Mouse (Mus musculus) forebrain, embryonic 14.5 days (tissue): Measurements from ENCODE around the gene Trpm8. TPM values are rescaled to one million over a fixed set of nuclear protein-coding genes. Genes with fewer than 3 reads are reported as not detected.
A peak's percentile ranks its signal among the peaks of the same experiment; 100 is the strongest.

Source experiments
- ATAC-seq: fragments of 200-750 bp; cut with Nextera tagmentation; 2 replicates; pipeline ENCODE4 v1.8.0; 2017; ENCODE audit warnings: mild to moderate bottlenecking, moderate library complexity
- DNase-seq: peaks from one replicate; pipeline ENCODE4 v3.0.0-alpha.2; 2015; ENCODE audit warnings: low spot score
- H3K27ac ChIP-seq: fragments of 300-500 bp; sonication (generic); 2 replicates; pipeline ENCODE4 v1.5.1; 2014; ENCODE audit warnings: low read depth, mild to moderate bottlenecking, control low read depth, low read length, moderate library complexity
- H3K27me3 ChIP-seq: fragments of 300-500 bp; sonication (generic); replicated peaks from 2 replicates; pipeline ENCODE4 v1.6.1; 2014; ENCODE audit warnings: low read length, control low read depth, mixed read lengths; ENCODE audit not compliant: control insufficient read depth, insufficient read depth
- H3K36me3 ChIP-seq: fragments of 300-500 bp; sonication (generic); 2 replicates; pipeline ENCODE4 v1.6.1; 2014; ENCODE audit warnings: low read length, control low read depth; ENCODE audit not compliant: control insufficient read depth, insufficient read depth
- H3K4me1 ChIP-seq: fragments of 300-500 bp; sonication (generic); 2 replicates; pipeline ENCODE4 v1.6.1; 2014; ENCODE audit warnings: antibody characterized with exemption, low read length, control low read depth; ENCODE audit not compliant: control insufficient read depth, insufficient read depth
- H3K4me2 ChIP-seq: fragments of 300-500 bp; sonication (generic); 2 replicates; pipeline ENCODE4 v1.6.1; 2014; ENCODE audit warnings: mild to moderate bottlenecking, control low read depth, low read length
- H3K4me3 ChIP-seq: fragments of 300-500 bp; sonication (generic); 2 replicates; pipeline ENCODE4 v1.5.1; 2014; ENCODE audit warnings: low read depth, low read length, control low read depth
- H3K9ac ChIP-seq: fragments of 300-500 bp; sonication (generic); 2 replicates; pipeline ENCODE4 v1.6.1; 2014; ENCODE audit warnings: mild to moderate bottlenecking, low read length, control low read depth, moderate library complexity
- H3K9me3 ChIP-seq: fragments of 300-500 bp; sonication (generic); replicated peaks from 2 replicates; pipeline ENCODE4 v1.6.1; 2016; ENCODE audit warnings: low read length, control low read depth, mixed read lengths; ENCODE audit not compliant: control insufficient read depth
- WGBS: fragments of 180-500 bp; shearing (Covaris S2); extraction: QIAGEN DNeasy Blood & Tissue Kit; methylation state at CpG from one replicate; pipeline ENCODE4 v1.1.7; 2014; 5-methylcytosine and 5-hydroxymethylcytosine counted together
- polyA plus RNA-seq: library from polyadenylated mRNA; unstranded; fragments of >200 nt; fragmentation: Nextera tagmentation; extraction: Ambion mirVana; gene quantifications from 2 replicates; pipeline ENCODE4 v1.2.1, GENCODE M21; 2014

The Trpm8 gene
- polyA plus RNA-seq: not detected in 2 replicates

DNA sequence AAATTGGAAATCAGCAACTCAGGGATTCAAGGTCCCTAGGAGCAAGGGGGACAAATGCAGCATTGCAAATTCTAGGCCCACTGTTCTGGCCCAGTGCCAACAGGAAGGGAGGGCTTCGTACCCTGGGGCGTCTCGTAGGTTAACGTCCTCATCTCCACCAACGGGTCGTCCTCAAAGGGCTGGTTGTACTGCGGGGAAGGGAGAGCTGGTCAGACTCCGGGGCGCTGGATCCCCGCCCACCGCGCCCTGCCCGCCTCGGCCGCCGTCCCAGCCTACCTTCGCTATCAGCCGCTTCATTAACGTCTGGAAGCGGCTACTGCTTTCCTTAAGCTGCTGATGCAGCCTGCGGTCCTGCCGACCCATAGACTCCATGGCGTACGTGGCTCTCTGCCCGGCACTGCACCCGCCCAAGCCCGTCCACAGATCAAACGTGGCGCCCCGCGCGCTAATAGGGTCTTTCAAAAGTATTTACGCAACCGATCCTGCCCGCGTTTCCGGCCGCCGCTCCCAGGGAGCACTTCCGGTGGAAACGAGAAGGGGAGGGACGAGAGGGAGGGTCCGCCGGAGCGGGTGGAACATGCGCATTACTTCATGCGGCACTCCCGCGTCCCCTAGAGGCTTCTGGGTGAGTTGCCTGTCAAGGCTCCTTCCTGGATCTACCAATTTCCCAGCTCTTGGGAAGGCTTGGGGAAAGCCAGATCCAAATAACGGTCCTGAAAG lies at the start of gene Trpm8, which contains the start of gene Hjurp:
Gene Trpm8, plus strand, starts transcription at position 564 of the 720 bp plus-strand sequence.
Gene Hjurp, minus strand, starts transcription at position 536 of the 720 bp plus-strand sequence.
- WGBS: 1% methylated on average over 50 of the region's 50 CpGs
- DNase-seq (peak; percentile 100), ATAC-seq (peak; percentile 96)
- Histone ChIP-seq H3K4me2 (peak within 1 kb of the TSS; percentile 59), H3K9me3 (0 out of 2 replicates have a peak, but pooled peaks cover 2% of the 10 kb centered on the region), H3K4me3 (peak within 1 kb of the TSS; percentile 51), H3K27ac (peak within 1 kb of the TSS; percentile 80), H3K36me3 (peaks cover 35% of the 10 kb centered on the region), H3K9ac (peak within 1 kb of the TSS; percentile 73), H3K27me3 (no peaks in the 10 kb centered on the region), H3K4me1 (peaks cover 14% of the 10 kb centered on the region)

- Histone ChIP-seq H3K9ac (no peak overlapping the region), H3K36me3 (no peaks in the 10 kb centered on the region), H3K27me3 (no peaks in the 10 kb centered on the region), H3K4me3 (no peak overlapping the region), H3K27ac (no peak overlapping the region), H3K4me1 (no peaks in the 10 kb centered on the region), H3K9me3 (peaks cover 79% of the 10 kb centered on the region), H3K4me2 (no peak overlapping the region)
- no peak for ATAC-seq
- 69% methylated on average over 7 of the region's 7 CpGs for WGBS
- no peak for DNase-seq
Measured at GRCm38 (mm10) chr1:88228121-88228520, 49.3 kb upstream of the Trpm8 start.

DNA sequence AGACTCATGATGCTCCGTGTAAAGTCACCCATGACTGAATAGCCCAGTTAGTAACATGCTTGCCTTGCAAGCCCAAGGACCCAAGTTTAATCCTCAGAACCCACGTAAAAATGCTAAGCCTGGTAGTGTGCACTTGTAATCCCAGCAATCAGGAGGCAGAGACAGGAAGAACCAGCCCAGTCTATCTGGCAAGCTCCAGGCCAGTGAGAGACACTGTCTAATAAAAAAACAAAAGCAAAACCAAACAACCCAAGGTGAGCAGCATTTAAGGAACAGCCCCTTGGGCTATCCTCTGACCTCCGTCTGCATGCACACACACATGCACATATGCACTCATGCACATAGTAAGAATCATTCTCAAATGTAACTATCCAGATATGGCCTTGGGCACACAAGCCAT lies 47.9 kb upstream of the Trpm8 start:
- Histone ChIP-seq H3K36me3 (no peaks in the 10 kb centered on the region), H3K27ac (no peak overlapping the region), H3K4me2 (no peak overlapping the region), H3K4me3 (no peak overlapping the region), H3K9me3 (peaks cover 93% of the 10 kb centered on the region), H3K4me1 (no peaks in the 10 kb centered on the region), H3K9ac (no peak overlapping the region), H3K27me3 (no peaks in the 10 kb centered on the region)
- 82% methylated on average over 3 of the region's 3 CpGs for WGBS
- ATAC-seq: no peak
- no peak for DNase-seq

DNA sequence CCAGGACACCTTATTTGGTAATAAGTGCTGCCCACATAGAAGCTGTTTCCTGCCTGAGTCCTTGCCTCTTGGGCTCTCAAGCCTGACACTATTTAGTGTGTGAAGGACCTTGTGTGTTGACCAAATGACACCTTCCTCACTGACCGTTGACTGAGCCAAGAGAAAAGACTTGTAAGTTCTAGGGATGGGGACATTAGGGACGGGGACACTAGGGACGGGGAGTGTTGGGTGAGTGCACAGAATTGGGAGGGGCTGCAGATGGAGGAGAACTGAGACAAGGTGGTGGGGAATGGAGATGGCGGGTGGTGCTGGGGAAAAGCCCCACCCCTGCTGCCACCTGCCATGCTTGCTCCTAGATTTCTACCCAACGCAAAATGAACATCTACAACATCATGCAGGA lies 47.5 kb upstream of the Trpm8 start:
- no peak for ATAC-seq
- H3K36me3 ChIP-seq: no peaks in the 10 kb centered on the region
- no peaks in the 10 kb centered on the region for H3K4me1 ChIP-seq
- H3K27ac ChIP-seq: no peak overlapping the region
- WGBS: 86% methylated on average over 5 of the region's 5 CpGs
- DNase-seq: no peak
- peaks cover 97% of the 10 kb centered on the region for H3K9me3 ChIP-seq
- H3K9ac ChIP-seq: no peak overlapping the region
- no peak overlapping the region for H3K4me3 ChIP-seq
- no peaks in the 10 kb centered on the region for H3K27me3 ChIP-seq
- H3K4me2 ChIP-seq: no peak overlapping the region

DNA sequence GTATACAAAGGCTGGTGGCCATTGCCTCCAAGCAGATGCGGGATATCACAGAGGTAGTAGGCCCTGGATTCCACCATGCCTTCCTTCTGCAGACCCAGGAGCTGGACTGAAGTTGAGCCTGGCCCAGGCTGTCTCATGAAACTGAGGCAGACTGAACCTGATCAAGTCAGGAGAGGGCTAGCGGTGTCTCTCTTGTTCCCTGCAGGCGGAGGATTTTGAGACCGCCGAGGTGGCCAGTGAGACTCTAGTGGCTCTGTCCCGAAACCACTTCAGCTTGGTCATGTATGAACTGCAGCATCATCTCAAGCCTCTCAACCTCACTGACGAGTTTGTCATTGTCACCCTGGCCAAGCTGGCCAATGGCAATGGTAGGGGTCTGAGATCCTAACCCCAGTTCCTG lies 47.0 kb upstream of the Trpm8 start:
- no peak overlapping the region for H3K4me2 ChIP-seq
- H3K27me3 ChIP-seq: no peaks in the 10 kb centered on the region
- peaks cover 100% of the 10 kb centered on the region for H3K9me3 ChIP-seq
- no peak for DNase-seq
- no peak overlapping the region for H3K9ac ChIP-seq
- no peak for ATAC-seq
- no peak overlapping the region for H3K4me3 ChIP-seq
- H3K27ac ChIP-seq: no peak overlapping the region
- no peaks in the 10 kb centered on the region for H3K36me3 ChIP-seq
- WGBS: 73% methylated on average over 7 of the region's 7 CpGs
- H3K4me1 ChIP-seq: no peaks in the 10 kb centered on the region

GRCm38 (mm10) chr1:88230981-88231802 lies 46.3 kb upstream of the Trpm8 start:
- Histone ChIP-seq H3K36me3 (no peaks in the 10 kb centered on the region), H3K27ac (no peak overlapping the region), H3K9ac (no peak overlapping the region), H3K9me3 (peaks cover 99% of the 10 kb centered on the region), H3K4me3 (no peak overlapping the region), H3K4me1 (no peaks in the 10 kb centered on the region), H3K4me2 (no peak overlapping the region), H3K27me3 (no peaks in the 10 kb centered on the region)
- DNase-seq (no peak), ATAC-seq (no peak)
- 75% methylated on average over 6 of the region's 6 CpGs for WGBS

DNA sequence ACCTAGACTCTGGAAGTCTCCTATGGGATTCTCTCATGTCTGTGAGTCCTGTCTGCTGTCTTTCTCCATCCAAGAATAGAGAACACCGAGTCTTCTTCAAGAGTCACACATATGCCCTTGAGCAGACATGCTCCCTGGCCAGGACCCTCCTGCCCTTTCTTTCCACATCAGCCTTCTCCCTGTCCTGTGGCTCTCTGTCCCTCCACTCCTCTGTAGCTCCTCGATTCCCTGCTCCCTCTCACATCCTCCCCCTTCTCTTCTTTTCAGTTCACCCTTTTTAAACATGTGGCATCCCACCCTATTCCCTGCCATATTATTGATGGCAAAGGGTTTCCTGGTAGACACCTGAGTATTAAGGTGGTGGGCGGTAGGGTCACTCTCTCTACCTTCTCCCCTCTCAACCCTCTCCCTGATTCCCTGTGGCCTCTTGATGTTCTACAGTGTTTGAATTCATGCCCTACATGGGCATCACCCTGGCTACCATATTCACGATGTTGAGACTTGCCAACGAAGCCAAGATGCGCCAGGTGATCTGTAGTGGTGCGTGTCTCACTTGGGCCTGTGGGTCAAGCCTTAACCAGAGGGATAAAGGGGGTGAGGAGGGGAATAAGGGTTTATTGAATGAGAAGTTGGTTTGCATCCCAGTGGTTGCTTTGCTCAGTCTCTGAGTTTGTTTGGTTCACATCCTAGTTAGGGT lies 45.5 kb upstream of the Trpm8 start:
- Histone ChIP-seq H3K9me3 (peaks cover 95% of the 10 kb centered on the region), H3K36me3 (no peaks in the 10 kb centered on the region), H3K4me1 (no peaks in the 10 kb centered on the region), H3K27ac (no peak overlapping the region), H3K4me2 (no peak overlapping the region), H3K27me3 (no peaks in the 10 kb centered on the region), H3K9ac (no peak overlapping the region), H3K4me3 (no peak overlapping the region)
- no peak for DNase-seq
- WGBS: 67% methylated on average over 7 of the region's 7 CpGs
- no peak for ATAC-seq

DNA sequence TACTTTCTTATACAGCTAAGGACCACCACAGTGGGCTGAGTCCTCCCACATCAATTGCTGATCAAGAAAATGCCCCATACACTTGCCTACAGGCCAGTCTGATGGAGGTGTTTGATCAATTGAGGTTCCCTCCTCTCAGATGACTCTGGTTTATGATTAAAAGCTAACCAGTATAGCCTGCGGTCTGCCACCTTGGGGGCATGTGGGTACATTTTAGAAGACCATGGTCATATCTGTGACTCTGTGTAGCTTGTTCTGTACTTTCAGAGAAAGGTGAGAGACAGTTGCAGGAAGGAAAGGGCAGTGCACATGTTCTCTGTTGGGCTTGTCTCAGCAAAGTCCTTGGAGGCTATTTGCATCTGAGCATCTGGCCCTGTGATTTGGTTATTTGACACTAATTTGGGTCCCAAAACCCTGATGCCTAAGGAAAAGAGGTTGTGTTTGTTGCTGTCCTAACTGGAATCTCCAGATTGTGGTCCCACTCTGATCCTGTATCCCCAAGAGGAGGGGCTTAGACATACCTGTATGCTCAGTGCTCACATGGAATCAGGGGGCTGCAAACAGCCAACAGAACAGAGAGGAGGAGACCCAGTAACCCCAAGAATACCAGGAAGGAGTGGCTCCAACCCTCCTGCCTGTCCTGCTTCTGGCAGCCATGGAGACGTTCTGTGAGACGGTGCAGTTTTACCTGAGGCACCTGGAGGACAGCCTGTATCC lies 44.6 kb upstream of the Trpm8 start:
- H3K9ac ChIP-seq: no peak overlapping the region
- no peaks in the 10 kb centered on the region for H3K27me3 ChIP-seq
- WGBS: 54% methylated on average over 3 of the region's 3 CpGs
- no peak for DNase-seq
- ATAC-seq: no peak
- H3K27ac ChIP-seq: no peak overlapping the region
- no peak overlapping the region for H3K4me3 ChIP-seq
- H3K4me2 ChIP-seq: no peak overlapping the region
- H3K4me1 ChIP-seq: no peaks in the 10 kb centered on the region
- H3K9me3 ChIP-seq: peaks cover 95% of the 10 kb centered on the region
- H3K36me3 ChIP-seq: no peaks in the 10 kb centered on the region
